Mouse (Mus musculus) granulocyte monocyte progenitor cell, adult 5-6 weeks (primary cell): ENCODE measurements at regions not wholly inside any gene's neighbourhood (a gene's known extent, or its start where the extent isn't known, plus 50 kb on each side); places are given as distances from the start of the nearest gene placed in this dataset.

Source experiments
- ATAC-seq: replicated peaks from 2 replicates; pipeline ENCODE4 v1.8.0; 2016; ENCODE audit warnings: mild to moderate bottlenecking, moderate TSS enrichment, inconsistent platforms; ENCODE audit not compliant: poor library complexity, severe bottlenecking

GRCm38 (mm10) chr8:12213774-12214173, 64.8 kb upstream of the A230072I06Rik start:
- no peak for ATAC-seq

- ATAC-seq: no peak
These were observed 64.2 kb upstream of the A230072I06Rik start for GRCm38 (mm10) chr8:12214205-12215019.

- no peak for ATAC-seq
These were observed 57.1 kb upstream of the A230072I06Rik start for GRCm38 (mm10) chr8:12221506-12221905.

DNA sequence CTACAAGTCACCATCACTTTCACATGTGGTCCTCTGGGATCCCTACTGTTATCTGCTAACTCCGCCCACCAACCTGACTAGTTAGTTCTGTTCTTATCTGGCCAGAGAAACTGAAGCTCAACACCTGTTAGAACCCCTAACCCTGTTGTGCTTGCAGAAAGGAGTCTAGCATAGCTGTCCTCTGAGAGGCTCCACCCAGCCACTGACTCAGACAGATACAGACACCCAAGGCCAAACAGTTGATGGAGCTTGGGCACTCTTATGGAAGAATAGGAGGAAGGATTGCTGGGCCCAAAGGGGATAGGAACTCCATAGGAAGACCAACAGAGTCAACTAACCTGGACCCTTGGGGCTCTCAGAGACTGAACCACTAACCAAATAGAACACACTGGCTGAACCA, 55.2 kb upstream of the A230072I06Rik start:
- no peak for ATAC-seq
